Mouse (Mus musculus) liver, adult 2 months (tissue): ENCODE measurements at regions not wholly inside any gene's neighbourhood (a gene's known extent, or its start where the extent isn't known, plus 50 kb on each side); places are given as distances from the start of the nearest gene placed in this dataset.

Experiments
- CTCF ChIP-seq: fragments of 200-500 bp; IDR thresholded peaks from 2 replicates; pipeline ENCODE4 v1.5.1; 2011; ENCODE audit warnings: low read depth, low read length, control low read depth
- POLR2A ChIP-seq: fragments of 200-500 bp; IDR thresholded peaks from 2 replicates; pipeline ENCODE4 v1.6.1; 2011; ENCODE audit warnings: low read length, control low read depth; ENCODE audit not compliant: insufficient read depth; ENCODE audit errors: extremely low read depth

GRCm38 (mm10) chr10:56468537-56468936 lies 91.4 kb downstream of the Gja1 start:
- no peak for TF ChIP-seq POLR2A
- no peak for TF ChIP-seq CTCF
